Mouse (Mus musculus) CD4-positive, CD25-positive, alpha-beta regulatory T cell, adult 2 months (primary cell): Measurements from ENCODE around the gene Btbd35f11.
"Not testable (repeated sequence)": the region's sequence is repeated elsewhere in the genome, so short reads cannot be mapped to it uniquely, and the experiment has no call there.

Experiments used
- DNase-seq: peaks from one replicate; pipeline ENCODE4 v3.0.0-alpha.2; 2012; ENCODE audit warnings: low read depth, low spot score

Gene Btbd35f11

DNA sequence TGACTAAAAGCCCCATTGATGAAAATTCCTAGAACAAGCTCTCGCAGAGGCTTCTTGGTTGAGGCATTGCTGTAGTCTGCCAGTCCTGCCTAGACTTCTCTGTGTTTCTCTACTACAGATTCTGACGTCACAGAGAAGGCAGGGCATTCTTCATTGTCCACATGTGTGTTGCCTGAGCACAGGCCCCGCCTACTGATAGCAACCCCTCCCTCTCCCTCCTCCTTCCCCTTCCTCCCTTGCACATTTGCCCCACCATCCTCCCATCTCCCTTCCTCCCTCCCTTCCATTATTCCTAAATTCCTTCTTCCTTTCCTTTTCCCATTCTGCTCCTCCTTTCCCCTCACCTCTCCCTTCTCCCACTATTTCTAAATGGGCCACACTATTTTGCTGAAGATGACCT is at the start of gene Btbd35f11:
Btbd35f11 (minus strand) TSS at position 101 of the 400 bp plus-strand sequence.
- not testable (repeated sequence) for DNase-seq

DNA sequence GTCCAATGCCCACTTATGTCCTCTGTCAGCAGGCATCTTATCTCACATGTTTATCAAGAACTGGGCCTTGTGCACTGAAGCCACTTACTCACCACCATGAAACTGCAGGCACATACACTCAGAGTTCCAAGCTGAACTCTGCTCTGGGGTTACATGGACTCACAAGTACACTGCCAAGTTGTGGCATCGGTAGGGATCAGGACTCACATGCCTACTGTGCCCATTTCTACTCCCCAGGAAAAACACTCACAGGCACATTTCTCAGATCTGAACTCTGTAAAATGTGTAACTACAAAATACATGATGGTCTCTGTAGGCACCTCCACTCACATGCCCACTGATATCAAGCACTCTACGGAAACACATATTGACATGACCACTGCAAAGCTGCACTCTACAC is 33.5 kb downstream of the Btbd35f11 start:
- DNase-seq, result not testable (repeated sequence)
